Mouse (Mus musculus) limb, embryonic 15.5 days (tissue): ENCODE data around the gene Ptprt. TPM values are rescaled to one million over a fixed set of nuclear protein-coding genes. Genes with fewer than 3 reads are reported as not detected.

Experiments used
- ATAC-seq: fragments of 200-750 bp; cut with Nextera tagmentation; 2 replicates; pipeline ENCODE4 v1.8.0; 2017; ENCODE audit warnings: low read depth, moderate TSS enrichment; ENCODE audit not compliant: insufficient number of reproducible peaks, low FRiP score, low TSS enrichment
- H3K27ac ChIP-seq: fragments of 300-500 bp; sonication (generic); 2 replicates; pipeline ENCODE4 v1.5.1; 2015; ENCODE audit warnings: moderate library complexity, mild to moderate bottlenecking, inconsistent platforms
- H3K27me3 ChIP-seq: fragments of 300-500 bp; sonication (generic); 2 replicates; pipeline ENCODE4 v1.6.1; 2015; ENCODE audit warnings: inconsistent platforms
- H3K36me3 ChIP-seq: fragments of 300-500 bp; sonication (generic); 2 replicates; pipeline ENCODE4 v1.6.1; 2015; ENCODE audit warnings: inconsistent platforms
- H3K4me1 ChIP-seq: fragments of 300-500 bp; sonication (generic); 2 replicates; pipeline ENCODE4 v1.6.1; 2015; ENCODE audit warnings: inconsistent platforms
- H3K4me2 ChIP-seq: fragments of 300-500 bp; sonication (generic); 2 replicates; pipeline ENCODE4 v1.6.1; 2015; ENCODE audit warnings: mild to moderate bottlenecking, inconsistent platforms
- H3K4me3 ChIP-seq: fragments of 300-500 bp; sonication (generic); 2 replicates; pipeline ENCODE4 v1.5.1; 2015; ENCODE audit warnings: mild to moderate bottlenecking, inconsistent platforms
- H3K9ac ChIP-seq: fragments of 300-500 bp; sonication (generic); 2 replicates; pipeline ENCODE4 v1.6.1; 2015; ENCODE audit warnings: inconsistent platforms
- H3K9me3 ChIP-seq: fragments of 300-500 bp; sonication (generic); 2 replicates; pipeline ENCODE4 v1.6.1; 2016; ENCODE audit warnings: inconsistent platforms
- WGBS: fragments of 180-500 bp; shearing (Covaris S2); methylation state at CpG from one replicate; pipeline ENCODE4 v1.1.7; 2015; 5-methylcytosine and 5-hydroxymethylcytosine counted together
- polyA plus RNA-seq: library from polyadenylated mRNA; unstranded; fragments of >200 nt; fragmentation: Nextera tagmentation; extraction: Ambion mirVana; gene quantifications from 2 replicates; pipeline ENCODE4 v1.2.1, GENCODE M21; 2015

Ptprt gene
- polyA plus RNA-seq, 1 experiment from 2014 or later: 1.9 TPM

DNA sequence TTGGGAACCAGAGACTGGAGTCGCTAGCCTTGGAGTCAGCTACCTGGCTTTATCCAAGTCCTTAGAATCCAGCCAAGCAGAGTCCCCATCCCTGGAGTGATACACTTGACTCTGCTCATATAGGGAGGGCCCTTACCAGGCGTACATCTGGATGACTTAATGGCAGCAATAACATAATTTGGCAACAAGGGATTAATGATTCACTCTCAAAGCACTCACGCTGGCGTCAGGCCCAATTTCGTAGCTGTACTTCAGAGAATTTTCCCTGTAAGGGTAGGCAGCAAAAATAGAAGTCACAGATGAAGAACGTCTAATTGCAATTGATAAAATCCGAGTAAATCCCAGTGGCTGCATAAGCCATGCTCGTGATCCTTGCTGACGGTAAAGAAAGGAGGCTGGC is 956.5 kb downstream of the Ptprt start:
- no peaks in the 10 kb centered on the region for H3K27me3 ChIP-seq
- H3K27ac ChIP-seq: no peak overlapping the region
- 40% methylated on average over 9 of the region's 9 CpGs for WGBS
- no peaks in the 10 kb centered on the region for H3K36me3 ChIP-seq
- H3K4me1 ChIP-seq: 0 out of 2 replicates have a peak, but pooled peaks cover 7% of the 10 kb centered on the region
- H3K4me3 ChIP-seq: no peak overlapping the region
- no peak overlapping the region for H3K9ac ChIP-seq
- H3K4me2 ChIP-seq: no peak overlapping the region
- H3K9me3 ChIP-seq: no peaks in the 10 kb centered on the region
- no peak for ATAC-seq

DNA sequence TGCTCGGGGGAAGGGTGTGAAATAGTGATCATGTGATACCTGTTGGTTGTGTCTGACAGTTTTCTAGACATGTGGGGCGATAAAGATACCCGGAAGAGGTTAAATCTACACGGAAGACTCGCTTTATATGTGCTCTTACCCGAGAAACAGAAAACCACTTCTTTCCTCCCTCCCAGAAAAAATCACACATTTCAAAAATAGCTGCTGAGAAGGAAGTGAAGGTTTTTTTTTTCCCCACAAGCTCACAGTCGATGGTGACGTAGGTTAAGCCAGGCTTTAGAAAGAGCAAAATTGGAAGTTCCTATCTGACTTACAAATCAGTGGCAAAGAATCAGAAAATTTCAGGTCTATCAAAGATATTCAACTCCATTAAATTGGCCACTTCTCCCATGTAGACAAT is 965.1 kb downstream of the Ptprt start:
- no peaks in the 10 kb centered on the region for H3K36me3 ChIP-seq
- H3K4me3 ChIP-seq: no peak overlapping the region
- no peak overlapping the region for H3K4me2 ChIP-seq
- ATAC-seq: no peak
- no peaks in the 10 kb centered on the region for H3K27me3 ChIP-seq
- H3K9ac ChIP-seq: no peak overlapping the region
- H3K4me1 ChIP-seq: no peaks in the 10 kb centered on the region
- no peaks in the 10 kb centered on the region for H3K9me3 ChIP-seq
- WGBS: 74% methylated on average over 8 of the region's 8 CpGs
- H3K27ac ChIP-seq: no peak overlapping the region

DNA sequence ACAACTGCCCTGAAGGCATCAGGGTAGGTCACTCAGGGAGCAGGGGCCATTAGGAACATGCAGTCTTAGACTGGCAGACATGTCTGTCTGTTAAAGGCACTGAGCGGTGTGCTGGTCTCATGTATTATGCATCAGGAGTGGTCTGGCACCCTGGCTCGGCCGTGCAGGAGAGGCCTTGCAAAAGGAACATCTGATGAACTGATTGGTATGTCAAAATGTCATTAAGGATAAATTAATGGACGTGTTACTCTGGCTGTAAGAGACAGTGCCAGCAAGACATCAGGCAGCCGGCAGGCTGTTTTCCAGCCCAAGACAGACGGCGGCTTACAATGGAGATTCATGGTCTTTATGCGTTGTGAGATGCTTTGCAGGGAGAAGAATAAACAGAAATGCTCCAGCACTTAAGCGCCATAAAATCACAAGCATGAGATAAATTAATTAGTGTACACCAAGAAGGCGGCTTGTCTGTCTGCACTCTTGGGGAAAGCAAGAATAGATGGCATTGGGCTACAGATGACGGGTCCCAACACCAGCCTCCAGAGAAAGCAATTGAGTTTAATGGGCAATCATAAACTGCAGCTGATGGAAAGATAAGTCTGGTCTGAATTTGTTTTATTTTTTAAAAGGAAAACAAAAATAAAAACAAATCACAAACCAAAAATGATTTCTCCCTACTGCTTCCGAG is 992.5 kb downstream of the Ptprt start:
- Histone ChIP-seq H3K9me3 (no peaks in the 10 kb centered on the region; the same call in 1 of the 2 replicates), H3K27me3 (no peaks in the 10 kb centered on the region), H3K4me2 (no peak overlapping the region), H3K9ac (no peak overlapping the region), H3K4me1 (no peaks in the 10 kb centered on the region), H3K27ac (no peak overlapping the region), H3K4me3 (no peak overlapping the region), H3K36me3 (no peaks in the 10 kb centered on the region)
- WGBS: 70% methylated on average over 12 of the region's 12 CpGs
- no peak for ATAC-seq

DNA sequence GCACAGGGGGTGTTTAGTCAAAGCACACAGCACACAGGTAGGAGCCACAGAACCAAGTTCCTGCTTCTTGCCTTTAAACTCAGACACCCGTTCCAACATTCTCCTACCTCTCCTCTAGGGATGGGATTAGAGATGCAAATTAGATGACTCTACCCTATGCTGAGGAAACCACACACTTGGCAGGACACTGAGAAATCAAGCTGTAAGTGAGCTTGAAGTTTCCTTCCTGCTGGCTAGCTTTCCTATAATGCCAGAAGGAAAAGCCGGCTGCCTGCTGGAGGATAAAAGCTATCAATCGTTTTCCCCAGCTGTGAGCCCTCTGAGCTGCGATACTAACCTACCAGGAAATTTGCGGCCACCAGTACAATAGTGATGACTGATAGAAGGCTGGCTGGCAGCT is 999.0 kb downstream of the Ptprt start:
- no peak overlapping the region for H3K9ac ChIP-seq

GRCm38 (mm10) chr2:161660827-161661226 is 1000.1 kb downstream of the Ptprt start:
- H3K9ac ChIP-seq: no peak overlapping the region
- H3K27ac ChIP-seq: no peak overlapping the region
- no peak for ATAC-seq
- 0 out of 2 replicates have a peak, but pooled peaks cover 7% of the 10 kb centered on the region for H3K27me3 ChIP-seq
- no peaks in the 10 kb centered on the region; the same call in 1 of the 2 replicates for H3K4me1 ChIP-seq
- no peaks in the 10 kb centered on the region for H3K9me3 ChIP-seq
- no peak overlapping the region for H3K4me2 ChIP-seq
- H3K4me3 ChIP-seq: no peak overlapping the region
- 11% methylated on average over 4 of the region's 4 CpGs for WGBS
- no peaks in the 10 kb centered on the region for H3K36me3 ChIP-seq

More for the DNA sequence above, 999.0 kb downstream of the Ptprt start:
- WGBS: 21% methylated on average over 5 of the region's 5 CpGs
- Histone ChIP-seq H3K4me1 (no peaks in the 10 kb centered on the region; the same call in 1 of the 2 replicates), H3K9me3 (no peaks in the 10 kb centered on the region), H3K4me2 (no peak overlapping the region), H3K36me3 (no peaks in the 10 kb centered on the region), H3K4me3 (no peak overlapping the region), H3K27ac (no peak overlapping the region), H3K27me3 (0 out of 2 replicates have a peak, but pooled peaks cover 7% of the 10 kb centered on the region)
- ATAC-seq: no peak

DNA sequence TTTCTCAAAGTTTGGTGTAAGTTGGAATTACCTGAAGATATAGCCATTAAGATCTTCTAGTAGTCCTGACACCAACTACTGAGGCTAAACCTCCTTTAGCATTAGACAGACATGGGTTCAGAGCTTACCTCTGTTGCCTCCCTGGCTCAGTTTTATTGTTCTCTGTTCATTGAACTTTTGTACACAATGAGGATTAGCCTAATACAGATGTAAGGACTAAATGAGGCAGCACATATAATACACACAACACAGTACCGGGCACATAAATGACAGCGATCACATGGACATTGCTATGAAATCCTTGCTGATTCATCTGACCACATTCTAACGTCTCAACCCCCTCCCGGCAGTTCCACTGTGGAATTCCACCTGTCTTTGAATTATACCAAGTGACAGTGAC is 1003.9 kb downstream of the Ptprt start:
- Histone ChIP-seq H3K27me3 (no peaks in the 10 kb centered on the region), H3K9me3 (no peaks in the 10 kb centered on the region), H3K4me3 (no peak overlapping the region), H3K27ac (no peak overlapping the region), H3K4me1 (no peaks in the 10 kb centered on the region; the same call in 1 of the 2 replicates), H3K9ac (no peak overlapping the region), H3K36me3 (no peaks in the 10 kb centered on the region), H3K4me2 (no peak overlapping the region)
- 79% methylated on average over 4 of the region's 4 CpGs for WGBS
- ATAC-seq: no peak

DNA sequence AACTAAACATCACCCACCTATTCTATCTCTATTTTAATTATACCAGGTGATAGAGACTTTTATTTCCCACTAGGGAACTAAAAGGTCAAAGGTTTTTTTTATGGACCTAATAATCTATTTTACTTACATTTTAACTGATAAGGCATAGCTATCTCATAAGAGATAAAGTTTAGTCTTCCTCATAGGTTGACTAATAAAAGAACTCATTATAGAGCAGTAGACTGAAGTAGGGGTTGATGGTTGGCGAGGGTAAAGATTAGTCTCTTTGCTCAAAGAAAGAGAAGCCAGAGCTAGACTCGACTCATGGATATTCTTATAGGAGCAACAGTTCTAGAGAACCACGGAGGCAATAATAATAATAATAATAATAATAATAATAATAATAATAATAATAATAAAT is 1004.3 kb downstream of the Ptprt start:
- Histone ChIP-seq H3K27me3 (no peaks in the 10 kb centered on the region), H3K36me3 (no peaks in the 10 kb centered on the region), H3K4me1 (no peaks in the 10 kb centered on the region; the same call in 1 of the 2 replicates), H3K4me3 (no peak overlapping the region), H3K9ac (no peak overlapping the region), H3K9me3 (no peaks in the 10 kb centered on the region), H3K27ac (no peak overlapping the region), H3K4me2 (no peak overlapping the region)
- ATAC-seq: no peak
- 90% methylated on average over 3 of the region's 3 CpGs for WGBS

DNA sequence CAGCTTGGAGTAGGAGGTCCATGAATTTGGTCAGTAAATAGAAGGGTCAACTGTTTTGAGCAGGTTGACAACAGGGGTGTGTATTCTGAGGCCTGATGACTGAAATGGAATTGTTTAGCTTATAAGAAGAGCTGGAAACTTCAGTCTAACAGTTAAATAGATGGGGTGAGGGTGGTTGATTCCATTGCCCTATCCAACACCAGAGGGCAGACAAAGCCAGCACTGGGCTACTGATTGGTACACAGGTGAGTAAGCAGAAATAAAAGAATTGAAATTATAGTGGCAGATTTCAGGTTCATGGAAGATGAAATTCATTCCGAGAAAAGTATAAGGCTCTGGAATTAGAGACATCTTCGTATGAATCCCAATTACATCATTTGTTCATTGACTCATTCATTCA is 1020.1 kb downstream of the Ptprt start:
- no peak overlapping the region for H3K4me2 ChIP-seq
- H3K27me3 ChIP-seq: no peaks in the 10 kb centered on the region
- no peaks in the 10 kb centered on the region for H3K4me1 ChIP-seq
- no peak overlapping the region for H3K4me3 ChIP-seq
- no peak overlapping the region for H3K27ac ChIP-seq
- no peak for ATAC-seq
- WGBS: 86% methylated on average over 2 of the region's 2 CpGs
- no peaks in the 10 kb centered on the region for H3K36me3 ChIP-seq
- H3K9me3 ChIP-seq: no peaks in the 10 kb centered on the region
- H3K9ac ChIP-seq: no peak overlapping the region

- Histone ChIP-seq H3K36me3 (no peaks in the 10 kb centered on the region), H3K4me3 (no peak overlapping the region), H3K4me1 (no peaks in the 10 kb centered on the region), H3K9ac (no peak overlapping the region), H3K27ac (no peak overlapping the region), H3K9me3 (no peaks in the 10 kb centered on the region), H3K4me2 (no peak overlapping the region), H3K27me3 (no peaks in the 10 kb centered on the region)
- 94% methylated on average over 2 of the region's 2 CpGs for WGBS
- no peak for ATAC-seq
These were observed 1026.9 kb downstream of the Ptprt start for GRCm38 (mm10) chr2:161634084-161634483.

DNA sequence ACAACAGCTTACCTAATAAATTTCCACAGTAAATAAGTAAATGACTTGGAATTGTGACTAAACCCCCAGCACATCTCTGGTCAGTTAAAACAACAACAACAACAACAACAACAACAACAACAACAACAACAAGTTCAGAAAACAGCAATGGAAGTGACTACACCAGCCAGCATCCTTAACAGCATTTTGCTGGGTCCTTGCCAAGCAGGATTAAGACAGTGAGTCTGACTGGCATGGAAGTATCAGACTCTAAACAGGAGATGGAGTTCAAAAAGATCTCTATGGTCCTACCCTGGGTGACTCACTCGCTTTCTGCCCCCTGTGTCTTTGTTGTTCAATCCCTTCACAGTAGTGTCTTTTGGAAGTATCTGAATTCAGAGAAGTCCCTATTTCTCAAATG is 1035.1 kb downstream of the Ptprt start:
- no peak for ATAC-seq
- WGBS: 95% methylated on average over 1 of the region's 1 CpGs

GRCm38 (mm10) chr2:161608401-161608800 is 1052.5 kb downstream of the Ptprt start:
- H3K27ac ChIP-seq: no peak overlapping the region
- no peaks in the 10 kb centered on the region for H3K9me3 ChIP-seq
- H3K9ac ChIP-seq: no peak overlapping the region
- no peaks in the 10 kb centered on the region for H3K36me3 ChIP-seq
- no peaks in the 10 kb centered on the region for H3K4me1 ChIP-seq
- ATAC-seq: no peak
- H3K27me3 ChIP-seq: peaks cover 17% of the 10 kb centered on the region; the same call in 1 of the 2 replicates
- no peak overlapping the region for H3K4me2 ChIP-seq
- H3K4me3 ChIP-seq: no peak overlapping the region
- 55% methylated on average over 4 of the region's 4 CpGs for WGBS

More for the DNA sequence above, 1035.1 kb downstream of the Ptprt start:
- no peak overlapping the region for H3K4me2 ChIP-seq
- no peaks in the 10 kb centered on the region for H3K4me1 ChIP-seq
- no peaks in the 10 kb centered on the region for H3K36me3 ChIP-seq
- H3K9me3 ChIP-seq: no peaks in the 10 kb centered on the region
- H3K4me3 ChIP-seq: no peak overlapping the region
- no peak overlapping the region for H3K27ac ChIP-seq
- H3K27me3 ChIP-seq: no peaks in the 10 kb centered on the region
- H3K9ac ChIP-seq: no peak overlapping the region

DNA sequence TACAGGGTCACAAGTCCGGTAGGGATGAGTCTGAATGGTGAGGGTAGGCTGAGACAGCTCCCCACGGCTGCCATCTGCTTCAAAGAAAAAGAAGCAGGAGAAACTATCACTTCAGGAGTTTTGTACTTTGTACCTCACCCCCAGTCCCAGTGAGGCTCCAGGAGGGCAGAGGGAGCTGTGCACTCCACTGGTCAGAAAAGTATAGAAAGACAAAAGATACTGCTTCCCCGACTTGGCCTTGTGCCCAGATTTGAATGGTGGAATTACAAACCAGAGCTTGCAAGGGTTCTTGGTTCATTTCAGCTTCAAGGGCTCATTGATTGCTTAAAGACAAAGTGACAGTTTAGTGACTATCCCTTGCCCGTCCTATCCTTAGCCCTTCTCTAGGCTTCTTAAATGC is 1053.6 kb downstream of the Ptprt start:
- 0 out of 2 replicates have a peak, but pooled peaks cover 15% of the 10 kb centered on the region for H3K27me3 ChIP-seq
- no peak overlapping the region for H3K27ac ChIP-seq
- no peaks in the 10 kb centered on the region for H3K36me3 ChIP-seq
- H3K4me1 ChIP-seq: no peaks in the 10 kb centered on the region
- H3K9ac ChIP-seq: no peak overlapping the region
- no peak overlapping the region for H3K4me3 ChIP-seq
- no peak for ATAC-seq
- 77% methylated on average over 4 of the region's 4 CpGs for WGBS
- H3K9me3 ChIP-seq: no peaks in the 10 kb centered on the region
- no peak overlapping the region for H3K4me2 ChIP-seq
